Mouse (Mus musculus) megakaryocyte, embryonic 14.5 days (primary cell): ENCODE results near the gene Atg10.

ENCODE experiments used
- FLI1 ChIP-seq: IDR thresholded peaks from 2 replicates; pipeline ENCODE4 v1.6.1; 2012; ENCODE audit warnings: low read length, inconsistent platforms, mixed read lengths
- GATA1 ChIP-seq: IDR thresholded peaks from 3 replicates; pipeline ENCODE4 v1.6.1; 2012; ENCODE audit warnings: mixed read lengths, low read length, inconsistent platforms, borderline replicate concordance

- TF ChIP-seq GATA1 (no peak), FLI1 (no peak)
These were observed 39.5 kb downstream of the Atg10 start for GRCm38 (mm10) chr13:91184226-91184625.
